Mouse (Mus musculus) limb, embryonic 10.5 days (tissue): ENCODE data around the gene Ncoa1. TPM values are rescaled to one million over a fixed set of nuclear protein-coding genes. Genes with fewer than 3 reads are reported as not detected.

Source experiments
- DNase-seq: peaks from one replicate; pipeline ENCODE4 v3.0.0-alpha.2; 2017; ENCODE audit warnings: low spot score
- H3K27ac ChIP-seq: fragments of 300-500 bp; sonication (generic); 2 replicates; pipeline ENCODE4 v1.5.1; 2016; ENCODE audit warnings: mild to moderate bottlenecking
- H3K27me3 ChIP-seq: fragments of 300-500 bp; sonication (generic); 2 replicates; pipeline ENCODE4 v1.6.1; 2016; ENCODE audit warnings: low read depth, mild to moderate bottlenecking; ENCODE audit not compliant: poor library complexity, severe bottlenecking
- H3K36me3 ChIP-seq: fragments of 300-500 bp; sonication (generic); 2 replicates; pipeline ENCODE4 v1.6.1; 2016; ENCODE audit warnings: mild to moderate bottlenecking, moderate library complexity
- H3K4me1 ChIP-seq: fragments of 300-500 bp; sonication (generic); 2 replicates; pipeline ENCODE4 v1.6.1; 2016
- H3K4me3 ChIP-seq: fragments of 300-500 bp; sonication (generic); 2 replicates; pipeline ENCODE4 v1.5.1; 2016; ENCODE audit warnings: mild to moderate bottlenecking, moderate library complexity
- H3K9me3 ChIP-seq: fragments of 300-500 bp; sonication (generic); replicated peaks from 2 replicates; pipeline ENCODE4 v1.6.1; 2016; ENCODE audit warnings: mild to moderate bottlenecking
- WGBS: fragments of 180-500 bp; shearing (Covaris S2); methylation state at CpG from one replicate; pipeline ENCODE4 v1.1.7; 2016; 5-methylcytosine and 5-hydroxymethylcytosine counted together
- polyA plus RNA-seq: library from polyadenylated mRNA; unstranded; fragments of >200 nt; fragmentation: Nextera tagmentation; extraction: Ambion mirVana; gene quantifications from 2 replicates; pipeline ENCODE4 v1.2.1, GENCODE M21; 2016

Ncoa1 gene
- polyA plus RNA-seq, result 1.3 and 3.3 TPM in 2 replicates

DNA sequence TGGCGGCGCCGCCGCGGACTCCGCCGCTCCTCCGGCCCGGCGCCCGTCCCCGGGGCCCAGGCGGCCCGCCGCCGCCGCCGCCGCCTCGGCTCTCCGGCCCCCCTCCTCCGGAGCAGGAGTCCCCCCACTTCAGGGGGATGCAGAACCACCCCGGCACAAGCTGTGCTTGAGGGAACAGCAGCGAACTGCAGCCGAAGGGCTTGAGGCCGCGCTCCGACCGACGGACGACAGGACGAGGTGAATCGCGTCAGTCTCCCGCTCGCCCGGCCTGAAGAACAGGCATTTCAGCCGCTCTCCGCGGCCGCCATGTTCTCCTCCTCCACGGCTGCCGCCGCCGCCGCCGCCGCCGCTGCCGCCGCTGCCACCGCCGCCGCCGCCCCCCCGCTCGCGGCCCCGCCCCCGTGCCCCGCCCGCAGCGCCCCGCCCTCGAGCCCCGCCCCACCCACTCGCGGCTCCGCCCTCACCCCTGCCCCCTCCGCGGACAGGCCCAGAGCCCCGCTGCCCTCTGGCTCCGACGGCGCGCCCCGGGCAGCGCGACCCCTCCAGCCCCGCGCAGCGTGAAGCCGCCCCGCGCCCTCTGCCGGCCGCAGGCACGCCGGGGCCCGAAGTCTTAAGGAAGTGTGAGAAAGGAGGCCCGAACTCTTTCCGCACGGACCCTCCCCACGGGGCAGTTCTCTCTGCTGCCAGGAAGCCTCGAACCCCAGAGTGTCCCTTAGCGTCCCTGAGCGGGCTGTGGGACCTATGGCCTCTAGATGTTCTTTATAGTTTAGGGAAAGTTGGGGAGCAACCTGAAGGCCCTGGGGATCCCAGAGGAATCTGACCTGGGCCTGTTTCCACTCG lies at the start of gene Ncoa1:
Ncoa1 (minus strand) TSS at position 351 of the 840 bp plus-strand sequence.
- peak within 1 kb of the TSS; percentile 90 for H3K27ac ChIP-seq
- H3K36me3 ChIP-seq, result no peaks in the 10 kb centered on the region
- WGBS, result 1% methylated on average over 80 of the region's 98 CpGs
- DNase-seq, result peak; percentile 85
- peaks cover 26% of the 10 kb centered on the region for H3K4me1 ChIP-seq
- no peaks in the 10 kb centered on the region for H3K9me3 ChIP-seq
- H3K27me3 ChIP-seq, result peaks cover 44% of the 10 kb centered on the region
- peak within 1 kb of the TSS; percentile 87 for H3K4me3 ChIP-seq

- H3K27me3 ChIP-seq, result no peaks in the 10 kb centered on the region
- H3K4me3 ChIP-seq, result no peak overlapping the region
- no peak for DNase-seq
- 0 out of 2 replicates have a peak, but pooled peaks cover 1% of the 10 kb centered on the region for H3K9me3 ChIP-seq
- peaks cover 22% of the 10 kb centered on the region for H3K4me1 ChIP-seq
- H3K27ac ChIP-seq, result no peak overlapping the region
- WGBS, result 35% methylated on average over 7 of the region's 7 CpGs
- no peaks in the 10 kb centered on the region for H3K36me3 ChIP-seq
Measured at GRCm38 (mm10) chr12:4524546-4524945, 47.6 kb upstream of the Ncoa1 start.

DNA sequence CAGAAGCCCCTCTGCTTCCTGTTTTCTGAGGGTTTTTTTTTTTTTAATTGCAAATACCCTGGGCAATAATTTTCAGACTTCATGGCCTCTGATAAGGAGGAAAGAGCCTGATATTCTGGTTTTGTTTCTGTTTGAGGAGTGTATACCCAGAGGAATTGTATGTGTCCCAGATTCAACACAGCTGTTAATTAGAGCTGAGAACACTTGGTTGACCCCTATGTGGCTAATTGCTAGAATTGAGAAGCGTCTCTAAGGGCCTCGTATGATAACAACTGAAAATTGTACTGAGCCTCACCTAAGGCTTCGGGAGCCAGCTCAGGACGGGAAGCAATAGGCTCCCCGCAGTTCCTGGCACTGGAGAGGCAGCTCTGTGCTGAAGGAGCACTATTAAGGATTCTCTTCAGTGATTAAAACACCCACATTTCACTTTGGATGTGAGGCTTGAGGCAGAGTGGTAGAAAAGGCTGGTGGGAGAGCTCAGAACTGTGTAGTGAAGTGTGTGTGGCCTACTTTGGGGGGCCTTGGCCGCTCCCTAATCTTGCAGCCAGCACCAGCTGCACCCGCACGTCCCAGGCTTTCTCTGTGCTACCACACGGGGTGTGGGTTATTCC lies 46.8 kb upstream of the Ncoa1 start:
- Histone ChIP-seq H3K9me3 (no peaks in the 10 kb centered on the region), H3K36me3 (no peaks in the 10 kb centered on the region), H3K27me3 (no peaks in the 10 kb centered on the region), H3K4me1 (peaks cover 26% of the 10 kb centered on the region), H3K4me3 (no peak overlapping the region), H3K27ac (0 out of 2 replicates have a peak overlapping the region, but pooled peaks have one; percentile 1)
- DNase-seq, result no peak
- 21% methylated on average over 9 of the region's 9 CpGs for WGBS

GRCm38 (mm10) chr12:4523208-4523607 lies 46.2 kb upstream of the Ncoa1 start:
- no peaks in the 10 kb centered on the region for H3K9me3 ChIP-seq
- H3K36me3 ChIP-seq, result no peaks in the 10 kb centered on the region
- H3K4me1 ChIP-seq, result peaks cover 29% of the 10 kb centered on the region
- H3K4me3 ChIP-seq, result peak overlapping the region; percentile 36
- DNase-seq, result peak; percentile 57
- 2% methylated on average over 10 of the region's 10 CpGs for WGBS
- H3K27ac ChIP-seq, result peak overlapping the region; percentile 61
- H3K27me3 ChIP-seq, result no peaks in the 10 kb centered on the region

GRCm38 (mm10) chr12:4518957-4519356 lies 42.0 kb upstream of the Ncoa1 start:
- Histone ChIP-seq H3K9me3 (no peaks in the 10 kb centered on the region), H3K36me3 (no peaks in the 10 kb centered on the region), H3K27ac (no peak overlapping the region), H3K4me1 (peaks cover 23% of the 10 kb centered on the region), H3K27me3 (no peaks in the 10 kb centered on the region), H3K4me3 (no peak overlapping the region)
- 78% methylated on average over 11 of the region's 11 CpGs for WGBS
- no peak for DNase-seq

DNA sequence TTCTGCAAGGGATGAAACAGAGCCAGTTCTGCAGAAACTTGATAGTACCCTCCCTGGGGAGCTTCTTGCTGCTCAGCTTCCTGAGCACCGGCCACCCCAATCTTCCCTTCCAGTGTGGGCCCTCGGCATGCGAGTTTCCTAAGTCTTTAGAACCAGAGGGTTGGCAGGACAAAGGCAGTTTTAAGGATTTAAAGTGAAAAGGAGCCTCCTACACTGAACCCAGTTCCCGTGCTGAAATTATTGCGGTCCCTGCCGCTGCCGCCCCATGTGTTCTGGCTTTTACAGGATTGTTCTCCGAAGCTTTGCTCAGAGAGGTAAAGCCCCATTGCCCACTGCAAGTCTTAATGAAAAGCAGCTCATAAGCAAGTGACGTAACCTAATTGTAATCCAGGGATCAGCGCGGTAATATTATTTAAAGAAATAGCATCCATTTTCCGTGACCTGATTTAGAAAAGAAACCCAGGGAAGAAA lies 32.6 kb upstream of the Ncoa1 start:
- no peaks in the 10 kb centered on the region for H3K9me3 ChIP-seq
- DNase-seq, result no peak
- no peaks in the 10 kb centered on the region for H3K27me3 ChIP-seq
- WGBS, result 69% methylated on average over 12 of the region's 12 CpGs
- H3K27ac ChIP-seq, result peak overlapping the region; percentile 68; the same call in 1 of the 2 replicates
- H3K4me1 ChIP-seq, result peaks cover 7% of the 10 kb centered on the region; the same call in 1 of the 2 replicates
- no peak overlapping the region for H3K4me3 ChIP-seq
- no peaks in the 10 kb centered on the region for H3K36me3 ChIP-seq

DNA sequence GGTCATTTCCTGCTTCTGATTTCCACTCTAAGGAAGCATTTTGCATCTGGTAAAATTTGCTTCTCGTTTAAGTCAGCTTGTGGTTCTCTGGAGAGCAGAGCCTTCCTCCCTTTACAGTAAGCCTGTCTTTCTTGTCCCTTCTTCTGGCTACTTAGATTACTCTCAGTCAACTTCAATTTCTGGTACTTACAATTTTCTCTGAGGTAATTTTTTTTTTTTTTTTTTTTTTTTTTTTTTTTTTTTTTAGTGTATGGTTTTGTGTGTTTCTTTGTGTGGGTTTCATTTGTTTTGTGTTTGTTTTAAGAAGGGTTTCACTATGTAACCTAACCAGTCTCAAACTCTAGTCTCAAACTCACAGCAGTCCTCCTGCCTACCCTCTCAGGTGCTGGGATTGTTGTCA lies 31.2 kb upstream of the Ncoa1 start:
- 64% methylated on average over 1 of the region's 1 CpGs for WGBS
- Histone ChIP-seq H3K27ac (no peak overlapping the region), H3K4me3 (no peak overlapping the region), H3K36me3 (no peaks in the 10 kb centered on the region), H3K4me1 (peaks cover 7% of the 10 kb centered on the region; the same call in 1 of the 2 replicates), H3K9me3 (no peaks in the 10 kb centered on the region), H3K27me3 (no peaks in the 10 kb centered on the region)
- no peak for DNase-seq

DNA sequence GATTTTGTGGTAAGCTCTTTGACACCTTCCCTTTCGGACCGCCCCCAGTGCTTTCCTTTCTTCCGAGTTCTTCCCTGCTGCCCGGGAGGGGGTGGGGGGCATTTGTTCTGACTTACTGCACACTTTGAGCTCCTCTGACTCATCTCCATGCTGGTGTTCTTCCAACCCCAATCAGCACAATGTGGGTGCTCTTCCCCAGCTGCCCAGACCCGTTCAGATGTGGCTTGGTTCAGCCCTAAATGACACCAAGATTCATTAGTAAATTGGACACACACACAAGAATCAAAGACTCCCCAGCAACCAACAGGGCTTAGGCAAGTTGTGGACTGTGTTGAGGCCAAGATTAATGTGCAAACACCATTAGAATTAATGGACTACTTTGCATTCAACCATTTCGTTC lies 30.5 kb upstream of the Ncoa1 start:
- H3K27ac ChIP-seq, result no peak overlapping the region
- no peak for DNase-seq
- H3K4me3 ChIP-seq, result no peak overlapping the region
- no peaks in the 10 kb centered on the region for H3K36me3 ChIP-seq
- H3K9me3 ChIP-seq, result no peaks in the 10 kb centered on the region
- peaks cover 7% of the 10 kb centered on the region; the same call in 1 of the 2 replicates for H3K4me1 ChIP-seq
- 24% methylated on average over 6 of the region's 6 CpGs for WGBS
- H3K27me3 ChIP-seq, result no peaks in the 10 kb centered on the region

DNA sequence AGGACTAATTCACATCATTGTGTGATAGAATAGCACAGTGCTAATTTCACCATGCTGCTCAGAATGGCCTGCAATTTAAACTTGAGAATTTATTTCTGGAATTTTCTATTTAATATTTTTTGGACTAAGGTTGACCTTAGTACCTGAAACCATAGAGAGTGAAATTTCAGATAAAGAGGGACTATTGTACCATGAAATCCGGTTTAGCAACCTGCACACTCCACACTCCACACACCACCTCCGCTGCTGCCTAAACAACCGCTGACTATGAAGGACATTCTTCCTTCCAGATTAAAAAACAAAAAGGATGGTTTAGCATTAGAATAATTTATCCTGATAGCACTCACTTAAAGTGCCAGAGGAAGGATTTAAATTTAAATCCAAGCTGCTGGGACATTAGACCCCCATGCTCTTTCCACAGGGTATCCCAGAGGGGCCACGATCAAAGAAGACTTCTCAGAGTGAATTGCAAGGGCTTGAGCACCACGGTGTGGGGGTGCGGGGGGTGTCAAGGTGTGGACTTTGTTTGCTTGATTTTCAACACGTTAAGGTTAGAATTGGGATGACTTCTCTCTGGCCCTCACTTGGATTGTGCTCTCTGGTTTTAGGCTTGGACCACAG lies 29.9 kb upstream of the Ncoa1 start:
- H3K27ac ChIP-seq, result no peak overlapping the region
- DNase-seq, result no peak
- peaks cover 7% of the 10 kb centered on the region; the same call in 1 of the 2 replicates for H3K4me1 ChIP-seq
- no peaks in the 10 kb centered on the region for H3K36me3 ChIP-seq
- no peaks in the 10 kb centered on the region for H3K9me3 ChIP-seq
- 37% methylated on average over 7 of the region's 7 CpGs for whole genome bisulfite sequencing
- no peaks in the 10 kb centered on the region for H3K27me3 ChIP-seq
- H3K4me3 ChIP-seq, result no peak overlapping the region

GRCm38 (mm10) chr12:4505298-4505697 lies 28.3 kb upstream of the Ncoa1 start:
- Histone ChIP-seq H3K27ac (no peak overlapping the region), H3K9me3 (no peaks in the 10 kb centered on the region), H3K4me1 (peaks cover 7% of the 10 kb centered on the region; the same call in 1 of the 2 replicates), H3K36me3 (no peaks in the 10 kb centered on the region), H3K4me3 (no peak overlapping the region), H3K27me3 (no peaks in the 10 kb centered on the region)
- DNase-seq, result no peak
- whole genome bisulfite sequencing, result 88% methylated on average over 6 of the region's 6 CpGs

DNA sequence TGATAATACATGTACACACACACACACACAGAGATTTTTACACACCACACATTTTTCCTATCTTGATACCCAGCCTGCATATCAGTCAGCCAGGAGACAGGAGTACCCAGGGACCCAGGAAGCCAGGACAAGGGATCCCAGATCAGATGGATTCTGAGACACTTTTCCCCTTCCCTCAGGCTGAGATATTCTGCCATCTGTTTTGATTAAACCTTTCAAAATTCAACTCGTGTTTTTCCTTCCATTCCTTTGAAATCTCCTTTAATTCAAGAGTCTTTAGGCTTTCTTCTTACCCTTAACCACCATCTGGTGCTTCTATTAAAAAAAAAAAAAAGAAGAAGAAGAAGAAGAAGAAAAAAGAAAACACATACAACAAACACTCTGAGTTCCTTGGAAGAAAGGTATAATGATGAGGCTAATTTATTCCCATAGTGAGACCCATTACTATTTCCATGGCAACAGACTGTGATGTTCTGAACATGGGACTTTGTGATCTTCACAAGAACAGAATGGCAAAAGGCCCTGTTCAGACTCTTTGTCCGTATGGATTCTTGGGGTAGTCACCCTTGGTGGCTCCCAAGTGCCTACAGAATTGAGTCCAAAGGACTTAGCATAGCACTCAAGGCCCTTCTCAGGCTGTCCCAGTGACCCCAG lies 26.8 kb upstream of the Ncoa1 start:
- WGBS, result 82% methylated on average over 2 of the region's 2 CpGs
- Histone ChIP-seq H3K9me3 (no peaks in the 10 kb centered on the region), H3K27ac (no peak overlapping the region), H3K27me3 (no peaks in the 10 kb centered on the region), H3K4me3 (no peak overlapping the region), H3K4me1 (no peaks in the 10 kb centered on the region), H3K36me3 (no peaks in the 10 kb centered on the region)
- no peak for DNase-seq

DNA sequence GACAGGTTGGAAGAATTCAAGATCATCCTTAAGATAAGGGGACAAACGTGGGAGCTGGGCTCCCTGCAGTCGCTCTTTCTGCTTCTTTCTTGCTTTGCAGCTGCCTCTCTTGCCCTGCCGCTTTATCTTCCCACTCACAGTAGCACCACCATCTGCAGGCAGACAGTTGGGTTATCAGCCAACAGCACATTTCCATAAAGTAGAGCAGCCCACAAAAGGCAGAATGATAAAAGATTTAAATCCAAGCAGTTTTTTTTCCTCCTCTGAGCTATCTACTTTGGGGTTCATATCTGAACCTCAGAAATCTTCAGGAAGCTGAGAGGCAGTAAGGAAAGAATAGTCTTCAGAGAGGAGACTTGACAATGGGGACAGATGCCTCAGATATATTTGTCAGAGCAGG lies 24.9 kb upstream of the Ncoa1 start:
- WGBS, result 48% methylated on average over 3 of the region's 3 CpGs
- no peaks in the 10 kb centered on the region for H3K4me1 ChIP-seq
- H3K9me3 ChIP-seq, result no peaks in the 10 kb centered on the region
- H3K27me3 ChIP-seq, result no peaks in the 10 kb centered on the region
- no peak for DNase-seq
- H3K4me3 ChIP-seq, result no peak overlapping the region
- no peak overlapping the region for H3K27ac ChIP-seq
- no peaks in the 10 kb centered on the region for H3K36me3 ChIP-seq
